Mouse (Mus musculus): Measurements from ENCODE around the gene Zfp691. TPM values are rescaled to one million over a fixed set of nuclear protein-coding genes. Genes with fewer than 3 reads are reported as not detected.

The Zfp691 gene
- polyA plus RNA-seq (2015; fragmentation: Nextera tagmentation; extraction: Ambion mirVana) = 3.7 and 6.1 TPM in 2 replicates

DNA sequence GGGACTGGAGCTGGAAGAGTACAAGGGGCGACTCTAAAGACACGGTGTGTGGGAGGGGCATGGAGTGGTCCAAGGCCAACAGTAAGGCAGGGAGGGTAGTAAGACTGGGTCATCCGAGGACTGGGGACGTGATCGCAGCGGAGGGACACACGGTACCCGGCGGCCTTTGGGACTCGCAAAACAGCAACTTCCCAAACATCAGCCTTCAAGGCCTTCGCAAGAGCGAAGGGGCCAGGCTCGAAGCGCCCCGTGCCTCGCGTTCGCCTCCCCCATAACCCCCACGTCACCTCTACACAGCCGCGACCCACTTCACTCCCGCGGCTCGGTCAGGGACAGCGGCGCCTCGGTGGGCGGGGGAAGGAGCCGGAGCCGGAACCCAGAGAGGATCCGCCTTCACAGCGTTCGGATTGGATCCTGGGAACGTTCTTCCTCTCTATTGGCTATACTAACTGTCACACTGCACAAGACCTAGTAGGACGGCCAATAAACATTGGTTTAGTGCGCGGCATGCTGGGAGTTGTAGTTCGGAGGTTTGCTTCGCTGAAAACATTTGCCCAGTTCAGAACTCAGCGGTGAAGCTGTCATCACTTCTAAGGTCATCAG is at the start of gene Zfp691:
Gene Zfp691, minus strand, starts transcription at position 345 of the 603 bp plus-strand sequence.
- H3K4me3 ChIP-seq (replicated peaks; ENCODE audit: low read length) = peak within 1 kb of the TSS; percentile 79
- H3K36me3 ChIP-seq (ENCODE audit: control insufficient read depth, insufficient read depth) = no peaks in the 10 kb centered on the region
- H3K9ac ChIP-seq (replicated peaks; ENCODE audit: low read depth, low read length) = peak within 1 kb of the TSS; percentile 86
- peak within 1 kb of the TSS; percentile 12; the same call in 1 of the 2 replicates for H3K27ac ChIP-seq (ENCODE audit: low read length)
- peak; percentile 100 for ATAC-seq
- H3K9me3 ChIP-seq (ENCODE audit: control insufficient read depth, low read length) = no peaks in the 10 kb centered on the region
- H3K27me3 ChIP-seq (replicated peaks; ENCODE audit: control insufficient read depth, insufficient read depth, low read length) = no peaks in the 10 kb centered on the region
- peaks cover 16% of the 10 kb centered on the region for H3K4me1 ChIP-seq (replicated peaks; ENCODE audit: control insufficient read depth, insufficient read depth, low read length)
- H3K4me2 ChIP-seq (ENCODE audit: low read length) = peak within 1 kb of the TSS; percentile 91
- 0% methylated on average over 40 of the region's 40 CpGs for WGBS

DNA sequence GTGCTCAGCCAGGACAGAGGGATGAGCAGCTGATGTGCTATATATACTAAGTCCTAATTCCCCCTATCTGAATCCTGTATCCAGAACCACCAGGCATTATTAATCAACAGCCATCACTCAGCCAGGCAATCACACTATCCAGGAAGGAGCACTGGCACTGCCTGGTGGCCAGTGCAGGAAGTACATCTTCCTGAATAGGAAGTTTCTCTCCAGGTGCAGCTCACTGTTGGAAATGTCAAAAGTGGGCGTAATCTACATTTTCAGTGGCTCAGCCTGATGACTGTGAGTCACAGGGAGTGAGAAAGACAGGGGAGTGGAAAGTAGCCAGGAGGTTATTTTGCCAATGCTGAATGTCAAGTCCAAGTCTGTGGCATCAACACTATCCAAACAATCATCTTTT is 49.7 kb upstream of the Zfp691 start:
- Histone ChIP-seq H3K27ac (ENCODE audit: low read length) (no peak overlapping the region), H3K4me2 (ENCODE audit: low read length) (no peak overlapping the region), H3K4me3 (replicated peaks; ENCODE audit: low read length) (no peak overlapping the region), H3K9me3 (ENCODE audit: control insufficient read depth, low read length) (no peaks in the 10 kb centered on the region), H3K36me3 (ENCODE audit: control insufficient read depth, insufficient read depth) (peaks cover 25% of the 10 kb centered on the region), H3K4me1 (replicated peaks; ENCODE audit: control insufficient read depth, insufficient read depth, low read length) (no peaks in the 10 kb centered on the region), H3K9ac (replicated peaks; ENCODE audit: low read depth, low read length) (no peak overlapping the region), H3K27me3 (replicated peaks; ENCODE audit: control insufficient read depth, insufficient read depth, low read length) (no peaks in the 10 kb centered on the region)
- ATAC-seq = no peak
- 86% methylated on average over 1 of the region's 1 CpGs for WGBS

DNA sequence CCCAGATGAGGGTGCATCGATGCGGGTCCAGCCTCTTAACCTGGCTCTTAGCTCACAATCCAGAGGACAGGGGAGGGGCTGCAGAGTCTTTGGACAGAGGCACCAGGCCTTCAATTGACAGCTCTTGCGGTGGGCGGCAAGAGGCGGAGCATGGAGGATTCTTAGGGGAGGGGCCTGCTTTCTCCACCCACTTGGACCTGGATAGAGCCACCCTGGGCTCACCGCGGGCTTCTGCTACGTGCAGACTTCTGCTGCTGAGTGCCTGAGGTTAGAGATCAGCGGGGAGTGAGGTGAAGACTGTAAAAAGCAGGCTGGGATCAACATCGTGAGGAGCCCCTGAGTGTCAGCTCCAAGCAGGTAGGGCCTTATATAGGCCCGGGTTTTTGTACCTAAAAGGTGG is 44.2 kb upstream of the Zfp691 start, which contains the start of gene Tmem269:
Gene Tmem269, minus strand, starts transcription at position 49 of the 400 bp plus-strand sequence.
- H3K27me3 ChIP-seq (replicated peaks; ENCODE audit: control insufficient read depth, insufficient read depth, low read length) = no peaks in the 10 kb centered on the region
- H3K9ac ChIP-seq (replicated peaks; ENCODE audit: low read depth, low read length) = no peak within 1 kb of the TSS
- H3K4me2 ChIP-seq (ENCODE audit: low read length) = no peak within 1 kb of the TSS
- ATAC-seq = no peak; the same call in 1 of the 2 replicates
- 9% methylated on average over 11 of the region's 11 CpGs for WGBS
- no peaks in the 10 kb centered on the region for H3K36me3 ChIP-seq (ENCODE audit: control insufficient read depth, insufficient read depth)
- H3K9me3 ChIP-seq (ENCODE audit: control insufficient read depth, low read length) = no peaks in the 10 kb centered on the region
- H3K27ac ChIP-seq (ENCODE audit: low read length) = no peak within 1 kb of the TSS
- H3K4me1 ChIP-seq (replicated peaks; ENCODE audit: control insufficient read depth, insufficient read depth, low read length) = no peaks in the 10 kb centered on the region
- no peak within 1 kb of the TSS for H3K4me3 ChIP-seq (replicated peaks; ENCODE audit: low read length)

DNA sequence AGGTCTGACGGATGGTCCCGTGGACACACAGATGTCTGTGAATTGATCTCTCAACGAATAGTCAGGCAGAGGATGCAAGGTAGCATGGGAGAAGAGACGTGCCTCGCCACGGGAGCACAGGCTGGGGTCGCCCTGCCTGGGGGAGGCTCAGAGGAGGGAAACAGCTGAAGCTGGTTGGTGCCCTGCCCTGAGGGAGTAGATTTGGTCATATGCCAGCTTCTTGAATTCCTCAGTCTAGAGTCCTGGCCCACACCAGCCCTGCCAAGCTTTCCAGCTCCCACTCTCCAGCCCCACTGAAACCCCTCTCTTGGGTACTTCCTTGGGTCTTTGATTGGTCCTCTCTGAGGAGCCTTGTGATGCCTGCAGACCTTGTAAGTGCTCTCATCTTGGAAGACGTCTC is 42.7 kb upstream of the Zfp691 start:
- no peaks in the 10 kb centered on the region for H3K9me3 ChIP-seq (ENCODE audit: control insufficient read depth, low read length)
- H3K27ac ChIP-seq (ENCODE audit: low read length) = no peak overlapping the region
- H3K4me3 ChIP-seq (replicated peaks; ENCODE audit: low read length) = no peak overlapping the region
- ATAC-seq = peak; percentile 43; the same call in 1 of the 2 replicates
- H3K4me2 ChIP-seq (ENCODE audit: low read length) = no peak overlapping the region
- no peaks in the 10 kb centered on the region for H3K27me3 ChIP-seq (replicated peaks; ENCODE audit: control insufficient read depth, insufficient read depth, low read length)
- no peaks in the 10 kb centered on the region for H3K4me1 ChIP-seq (replicated peaks; ENCODE audit: control insufficient read depth, insufficient read depth, low read length)
- no peaks in the 10 kb centered on the region for H3K36me3 ChIP-seq (ENCODE audit: control insufficient read depth, insufficient read depth)
- H3K9ac ChIP-seq (replicated peaks; ENCODE audit: low read depth, low read length) = no peak overlapping the region
- WGBS = 74% methylated on average over 8 of the region's 8 CpGs

DNA sequence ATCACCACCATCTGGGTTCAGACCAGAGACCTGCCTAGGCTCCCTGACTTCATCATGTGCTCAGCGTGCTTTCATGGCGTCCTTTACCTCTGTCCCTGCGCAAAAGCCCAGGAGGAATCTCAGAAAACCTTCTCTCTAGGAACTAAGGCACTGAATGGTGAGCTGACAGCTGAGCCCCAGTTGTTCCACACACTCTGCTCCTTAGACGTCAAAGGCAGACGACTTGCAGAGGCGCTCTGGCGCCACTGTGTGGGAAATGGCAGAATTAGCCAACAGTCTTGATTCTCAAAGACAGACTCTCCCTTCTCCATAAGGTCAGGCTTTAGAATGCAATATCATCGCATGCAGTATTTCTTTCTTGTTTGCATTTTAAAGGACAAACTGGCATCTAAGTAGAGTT is 30.7 kb upstream of the Zfp691 start:
- WGBS = 16% methylated on average over 8 of the region's 8 CpGs

DNA sequence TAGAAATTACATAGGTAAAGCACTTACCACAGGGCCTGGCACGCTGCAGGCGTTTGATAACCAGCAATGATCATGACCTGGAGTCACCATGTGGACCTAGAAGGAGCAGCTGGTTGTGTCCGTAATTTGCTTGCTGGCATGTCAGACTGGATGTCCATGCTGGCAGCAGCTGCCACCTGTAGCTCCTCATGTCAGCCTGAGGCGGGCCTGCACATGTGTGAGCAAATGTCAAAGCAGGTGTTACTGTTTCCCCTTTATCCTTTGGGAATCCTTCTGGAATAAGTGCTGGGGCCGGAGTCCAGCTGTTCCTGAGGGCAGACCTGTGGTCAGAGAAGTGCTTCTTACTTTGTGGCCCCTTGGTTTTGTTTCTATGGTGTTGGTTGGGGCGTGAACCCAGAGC is 24.1 kb upstream of the Zfp691 start:
- Histone ChIP-seq H3K36me3 (ENCODE audit: control insufficient read depth, insufficient read depth) (0 out of 2 replicates have a peak, but pooled peaks cover 3% of the 10 kb centered on the region), H3K9me3 (ENCODE audit: control insufficient read depth, low read length) (no peaks in the 10 kb centered on the region), H3K9ac (replicated peaks; ENCODE audit: low read depth, low read length) (no peak overlapping the region), H3K27ac (ENCODE audit: low read length) (no peak overlapping the region), H3K4me3 (replicated peaks; ENCODE audit: low read length) (no peak overlapping the region), H3K27me3 (replicated peaks; ENCODE audit: control insufficient read depth, insufficient read depth, low read length) (no peaks in the 10 kb centered on the region), H3K4me2 (ENCODE audit: low read length) (no peak overlapping the region), H3K4me1 (replicated peaks; ENCODE audit: control insufficient read depth, insufficient read depth, low read length) (peaks cover 20% of the 10 kb centered on the region)
- 89% methylated on average over 6 of the region's 6 CpGs for WGBS
- ATAC-seq = no peak

More for the DNA sequence above, 30.7 kb upstream of the Zfp691 start:
- Histone ChIP-seq H3K27me3 (replicated peaks; ENCODE audit: control insufficient read depth, insufficient read depth, low read length) (no peaks in the 10 kb centered on the region), H3K9ac (replicated peaks; ENCODE audit: low read depth, low read length) (no peak overlapping the region), H3K4me3 (replicated peaks; ENCODE audit: low read length) (no peak overlapping the region), H3K9me3 (ENCODE audit: control insufficient read depth, low read length) (no peaks in the 10 kb centered on the region), H3K27ac (ENCODE audit: low read length) (no peak overlapping the region), H3K36me3 (ENCODE audit: control insufficient read depth, insufficient read depth) (0 out of 2 replicates have a peak, but pooled peaks cover 3% of the 10 kb centered on the region), H3K4me2 (ENCODE audit: low read length) (no peak overlapping the region), H3K4me1 (replicated peaks; ENCODE audit: control insufficient read depth, insufficient read depth, low read length) (no peaks in the 10 kb centered on the region)
- peak; percentile 74 for ATAC-seq

DNA sequence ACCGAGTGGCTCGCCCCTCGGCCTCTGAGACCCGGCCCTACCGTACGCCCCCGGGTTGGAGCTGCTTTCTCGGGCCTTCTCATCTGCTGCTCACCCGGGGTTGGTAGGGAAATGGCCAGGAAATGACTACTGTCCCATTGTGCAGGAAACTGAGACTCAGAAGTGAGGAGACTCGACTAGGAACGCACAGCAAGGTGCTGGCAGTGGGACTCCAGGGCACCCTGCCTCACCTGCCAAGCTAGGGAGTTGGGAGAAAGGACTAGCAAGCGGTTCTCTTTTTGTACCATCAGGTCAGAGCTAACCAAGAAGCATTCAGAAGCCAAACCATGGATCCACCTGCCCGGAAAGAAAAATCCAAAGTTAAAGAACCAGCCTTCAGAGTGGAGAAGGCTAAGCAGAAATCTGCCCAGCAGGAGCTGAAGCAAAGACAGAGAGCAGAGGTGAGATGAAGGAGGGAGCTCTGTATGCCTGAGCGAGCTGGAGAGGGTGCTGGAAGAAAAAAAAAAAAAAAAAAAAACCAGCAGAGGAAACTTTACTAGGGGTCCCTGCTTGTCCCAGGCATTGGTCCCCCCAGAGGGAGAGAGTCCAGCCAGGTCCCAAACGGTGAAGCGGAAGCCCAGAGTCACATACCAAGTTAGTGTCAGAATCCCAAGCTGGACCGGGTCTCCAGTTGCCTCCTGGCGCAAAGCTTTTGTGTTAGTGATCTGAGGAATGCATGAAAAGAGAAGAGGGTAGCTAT is 21.8 kb upstream of the Zfp691 start:
- H3K4me3 ChIP-seq (replicated peaks; ENCODE audit: low read length) = peak overlapping the region; percentile 87
- peak overlapping the region; percentile 83 for H3K9ac ChIP-seq (replicated peaks; ENCODE audit: low read depth, low read length)
- H3K27me3 ChIP-seq (replicated peaks; ENCODE audit: control insufficient read depth, insufficient read depth, low read length) = no peaks in the 10 kb centered on the region
- no peaks in the 10 kb centered on the region for H3K36me3 ChIP-seq (ENCODE audit: control insufficient read depth, insufficient read depth)
- 0 out of 2 replicates have a peak, but pooled peaks have one; percentile 9 for ATAC-seq
- H3K4me2 ChIP-seq (ENCODE audit: low read length) = peak overlapping the region; percentile 59
- H3K9me3 ChIP-seq (ENCODE audit: control insufficient read depth, low read length) = no peaks in the 10 kb centered on the region
- peaks cover 20% of the 10 kb centered on the region for H3K4me1 ChIP-seq (replicated peaks; ENCODE audit: control insufficient read depth, insufficient read depth, low read length)
- WGBS = 7% methylated on average over 18 of the region's 18 CpGs
- H3K27ac ChIP-seq (ENCODE audit: low read length) = peak overlapping the region; percentile 69

DNA sequence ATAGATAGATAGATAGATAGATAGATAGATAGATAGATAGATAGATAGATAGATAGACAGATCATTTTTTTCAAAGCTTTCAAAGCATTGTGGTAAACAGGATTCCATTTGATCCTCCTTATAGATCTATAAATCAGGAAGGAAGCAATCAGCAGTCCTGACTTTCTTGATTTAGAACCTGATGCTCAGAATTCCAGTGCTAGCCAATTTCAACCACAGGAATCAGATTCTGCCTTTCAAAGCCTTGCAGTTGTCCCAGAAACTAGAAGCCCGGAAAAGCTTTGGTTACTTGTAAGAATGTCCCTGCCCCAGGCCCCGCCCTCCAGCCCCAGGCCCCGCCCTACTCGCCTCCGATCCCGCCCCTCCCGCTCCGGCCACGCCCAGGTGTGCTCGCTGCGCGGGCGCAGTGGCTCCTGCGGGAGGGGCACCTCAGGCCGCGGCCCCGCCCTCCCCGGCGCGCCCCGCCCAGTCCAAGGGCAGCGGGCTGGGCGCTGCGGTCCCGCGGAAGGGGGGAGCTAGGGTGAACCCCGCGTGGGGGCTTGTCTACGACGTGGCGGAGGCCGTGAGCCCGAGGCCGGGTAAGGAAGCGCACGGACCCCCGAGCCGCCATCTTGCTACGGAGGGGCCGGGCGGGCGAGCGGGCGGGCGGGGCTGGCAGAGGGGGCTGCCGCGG is 21.1 kb upstream of the Zfp691 start, which contains the start of gene Svbp:
Gene Svbp, plus strand, starts transcription at position 398 of the 673 bp plus-strand sequence.
- ATAC-seq = peak; percentile 88
- Histone ChIP-seq H3K9me3 (ENCODE audit: control insufficient read depth, low read length) (no peaks in the 10 kb centered on the region), H3K4me3 (replicated peaks; ENCODE audit: low read length) (peak within 1 kb of the TSS; percentile 87), H3K27me3 (replicated peaks; ENCODE audit: control insufficient read depth, insufficient read depth, low read length) (no peaks in the 10 kb centered on the region), H3K4me2 (ENCODE audit: low read length) (peak within 1 kb of the TSS; percentile 59), H3K36me3 (ENCODE audit: control insufficient read depth, insufficient read depth) (no peaks in the 10 kb centered on the region), H3K9ac (replicated peaks; ENCODE audit: low read depth, low read length) (peak within 1 kb of the TSS; percentile 83), H3K4me1 (replicated peaks; ENCODE audit: control insufficient read depth, insufficient read depth, low read length) (peaks cover 20% of the 10 kb centered on the region), H3K27ac (ENCODE audit: low read length) (peak within 1 kb of the TSS; percentile 69)
- under 1% methylated on average over 32 of the region's 47 CpGs for WGBS

DNA sequence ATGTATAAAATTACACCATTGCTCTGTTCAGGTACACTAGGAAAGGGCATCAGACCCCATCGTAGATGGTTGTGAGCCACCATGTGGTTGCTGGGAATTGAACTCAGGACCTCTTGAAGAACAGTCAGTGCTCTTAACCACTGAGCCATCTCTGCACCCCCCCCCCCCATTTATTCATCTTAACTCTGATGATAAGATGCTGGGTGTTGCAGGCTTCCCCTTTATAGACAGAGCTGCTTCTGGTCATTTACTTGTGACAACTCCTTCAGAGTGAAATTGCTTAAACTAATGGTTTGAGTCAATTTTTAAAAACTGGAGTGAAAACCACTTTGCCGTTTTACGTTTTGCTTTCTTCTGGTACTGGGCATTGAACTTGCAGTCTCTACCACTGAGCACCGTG is 18.8 kb upstream of the Zfp691 start:
- 90% methylated on average over 4 of the region's 4 CpGs for WGBS
- H3K27ac ChIP-seq (ENCODE audit: low read length) = no peak overlapping the region
- H3K27me3 ChIP-seq (replicated peaks; ENCODE audit: control insufficient read depth, insufficient read depth, low read length) = no peaks in the 10 kb centered on the region
- no peak overlapping the region for H3K4me3 ChIP-seq (replicated peaks; ENCODE audit: low read length)
- H3K9ac ChIP-seq (replicated peaks; ENCODE audit: low read depth, low read length) = no peak overlapping the region
- no peak for ATAC-seq
- H3K36me3 ChIP-seq (ENCODE audit: control insufficient read depth, insufficient read depth) = no peaks in the 10 kb centered on the region
- H3K4me2 ChIP-seq (ENCODE audit: low read length) = no peak overlapping the region
- no peaks in the 10 kb centered on the region for H3K9me3 ChIP-seq (ENCODE audit: control insufficient read depth, low read length)
- H3K4me1 ChIP-seq (replicated peaks; ENCODE audit: control insufficient read depth, insufficient read depth, low read length) = peaks cover 15% of the 10 kb centered on the region
